Mouse (Mus musculus) myocyte (in vitro differentiated cells): ENCODE measurements around the gene Shank2.

Experiments used
- MAX ChIP-seq: IDR thresholded peaks from one replicate; pipeline ENCODE4 v1.6.1; 2011; ENCODE audit warnings: low read depth, mild to moderate bottlenecking, control low read depth
- MYOG ChIP-seq, 3 experiments: IDR thresholded peaks; one replicate each; pipeline ENCODE4 v1.6.1; 2011; ENCODE audit warnings: control low read depth in 2 of 3, low read depth in 2 of 3, mild to moderate bottlenecking in 2 of 3; ENCODE audit not compliant: insufficient read length in 2 of 3, control insufficient read depth in 1 of 3, insufficient read depth in 1 of 3
- POLR2A ChIP-seq: IDR thresholded peaks from one replicate; pipeline ENCODE4 v1.6.1; 2011; ENCODE audit warnings: low read depth, mild to moderate bottlenecking, control low read depth, moderate library complexity; ENCODE audit not compliant: insufficient read length
- POLR2AphosphoS2 ChIP-seq: IDR thresholded peaks from one replicate; pipeline ENCODE4 v1.6.1; 2011; ENCODE audit warnings: low read depth, control low read depth; ENCODE audit not compliant: insufficient read length

GRCm38 (mm10) chr7:144284241-144285065, 282.7 kb downstream of the Shank2 start:
- no peak for TF ChIP-seq POLR2AphosphoS2
- no peak for TF ChIP-seq POLR2A
- TF ChIP-seq MYOG (IDR thresholded peaks at IDR 0.05; ENCODE audit: control insufficient read depth in 1 of 3, insufficient read depth in 1 of 3, insufficient read length in 2 of 3, low read depth in 2 of 3), result no peak
- no peak for TF ChIP-seq MAX
